Mouse (Mus musculus) small intestine, adult 2 months (tissue): ENCODE data around the gene Lonp1.

Experiments
- CTCF ChIP-seq: fragments of 200-500 bp; IDR thresholded peaks from 2 replicates; pipeline ENCODE4 v1.5.1; 2012; ENCODE audit warnings: low read depth, mild to moderate bottlenecking, control low read depth, inconsistent platforms, low read length, moderate library complexity, mixed read lengths; ENCODE audit not compliant: insufficient replicate concordance, insufficient read length; ENCODE audit errors: extremely low read depth
- POLR2A ChIP-seq: fragments of 200-500 bp; IDR thresholded peaks from 2 replicates; pipeline ENCODE4 v1.6.1; 2012; ENCODE audit warnings: low read depth, mild to moderate bottlenecking, control low read depth, inconsistent platforms, low read length, moderate library complexity

DNA sequence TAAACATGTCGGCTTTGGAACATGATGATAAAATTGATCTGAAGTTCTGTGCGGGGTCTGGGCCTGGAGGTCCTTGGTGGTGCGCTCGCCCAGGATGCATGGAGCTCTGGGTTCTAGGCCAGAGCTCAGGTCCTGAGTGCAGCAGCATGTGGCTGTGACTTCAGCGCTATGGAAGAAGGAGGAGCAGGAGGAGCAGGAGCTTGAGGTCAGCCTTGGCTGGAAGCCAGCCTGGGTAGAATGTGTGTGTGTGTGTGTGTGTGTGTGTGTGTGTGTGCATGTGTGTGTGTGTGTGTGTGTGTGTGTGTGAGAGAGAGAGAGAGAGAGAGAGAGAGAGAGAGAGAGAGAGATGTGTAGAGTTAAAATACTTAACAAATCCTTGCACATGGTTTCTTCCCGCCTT is 29.5 kb upstream of the Lonp1 start:
- no peak for TF ChIP-seq CTCF
- no peak for TF ChIP-seq POLR2A
